Mouse (Mus musculus) E14TG2a.4 (cell line): ENCODE measurements around the gene Fignl1.

ENCODE experiments used
- H3K27me3 ChIP-seq: 2 replicates; pipeline ENCODE4 v1.6.1; 2014; ENCODE audit warnings: low read length, control low read depth; ENCODE audit not compliant: insufficient read depth
- H3K36me3 ChIP-seq: 2 replicates; pipeline ENCODE4 v1.6.1; 2014; ENCODE audit warnings: low read length, control low read depth; ENCODE audit not compliant: insufficient read depth
- H3K4me1 ChIP-seq: replicated peaks from 2 replicates; pipeline ENCODE4 v1.6.1; 2014; ENCODE audit warnings: low read depth, low read length, control low read depth
- H3K4me3 ChIP-seq: replicated peaks from 2 replicates; pipeline ENCODE4 v1.5.1; 2014; ENCODE audit warnings: mild to moderate bottlenecking, low read length
- H3K9me3 ChIP-seq: 2 replicates; pipeline ENCODE4 v1.6.1; 2014; ENCODE audit warnings: low read length, control low read depth
- CTCF ChIP-seq: conservative IDR thresholded peaks from 2 replicates; pipeline ENCODE4 v1.5.1; 2014; ENCODE audit warnings: low read length
- NANOG ChIP-seq: IDR thresholded peaks from 2 replicates; pipeline ENCODE4 v1.6.1; 2014; ENCODE audit warnings: borderline replicate concordance, low read length, mixed read lengths
- POU5F1 ChIP-seq: IDR thresholded peaks from 2 replicates; pipeline ENCODE4 v1.6.1; 2014; ENCODE audit warnings: low read length, borderline replicate concordance

Gene Fignl1

DNA sequence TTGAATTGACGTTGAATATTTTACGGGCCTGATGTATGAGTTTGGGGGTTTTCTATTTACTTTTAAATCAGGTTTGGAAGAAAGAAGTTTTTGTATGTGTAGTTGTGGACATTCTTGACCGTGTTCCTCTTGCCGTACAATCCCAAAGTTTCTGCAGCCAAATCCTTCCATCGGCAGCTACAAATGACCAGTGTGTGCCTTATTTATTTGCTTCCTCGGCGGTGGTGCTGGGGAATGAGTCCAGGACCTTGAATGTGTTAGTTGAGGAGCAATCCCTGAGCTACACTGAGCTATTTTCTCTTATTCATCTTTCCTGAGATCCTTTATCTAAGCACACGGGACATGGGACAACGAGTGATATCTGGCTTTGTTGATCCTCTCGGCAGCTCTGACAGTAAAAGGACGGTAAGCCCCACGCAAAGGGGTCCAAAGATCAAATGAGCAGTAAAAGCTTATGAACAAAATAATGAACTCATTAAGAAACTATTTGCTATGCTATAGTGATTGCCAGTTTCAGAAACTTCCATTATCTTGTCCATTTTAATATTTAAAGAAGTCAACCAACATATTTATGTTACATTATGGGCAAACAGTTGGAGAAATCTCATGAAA, 22.2 kb upstream of the Fignl1 start:
- H3K4me1 ChIP-seq: peaks cover 69% of the 10 kb centered on the region
- TF ChIP-seq POU5F1 (no peak), CTCF (no peak), NANOG (no peak)
- no peak overlapping the region for H3K4me3 ChIP-seq
- H3K36me3 ChIP-seq: peaks cover 18% of the 10 kb centered on the region
- H3K9me3 ChIP-seq: peaks cover 28% of the 10 kb centered on the region
- 0 out of 2 replicates have a peak, but pooled peaks cover under 1% of the 10 kb centered on the region for H3K27me3 ChIP-seq

DNA sequence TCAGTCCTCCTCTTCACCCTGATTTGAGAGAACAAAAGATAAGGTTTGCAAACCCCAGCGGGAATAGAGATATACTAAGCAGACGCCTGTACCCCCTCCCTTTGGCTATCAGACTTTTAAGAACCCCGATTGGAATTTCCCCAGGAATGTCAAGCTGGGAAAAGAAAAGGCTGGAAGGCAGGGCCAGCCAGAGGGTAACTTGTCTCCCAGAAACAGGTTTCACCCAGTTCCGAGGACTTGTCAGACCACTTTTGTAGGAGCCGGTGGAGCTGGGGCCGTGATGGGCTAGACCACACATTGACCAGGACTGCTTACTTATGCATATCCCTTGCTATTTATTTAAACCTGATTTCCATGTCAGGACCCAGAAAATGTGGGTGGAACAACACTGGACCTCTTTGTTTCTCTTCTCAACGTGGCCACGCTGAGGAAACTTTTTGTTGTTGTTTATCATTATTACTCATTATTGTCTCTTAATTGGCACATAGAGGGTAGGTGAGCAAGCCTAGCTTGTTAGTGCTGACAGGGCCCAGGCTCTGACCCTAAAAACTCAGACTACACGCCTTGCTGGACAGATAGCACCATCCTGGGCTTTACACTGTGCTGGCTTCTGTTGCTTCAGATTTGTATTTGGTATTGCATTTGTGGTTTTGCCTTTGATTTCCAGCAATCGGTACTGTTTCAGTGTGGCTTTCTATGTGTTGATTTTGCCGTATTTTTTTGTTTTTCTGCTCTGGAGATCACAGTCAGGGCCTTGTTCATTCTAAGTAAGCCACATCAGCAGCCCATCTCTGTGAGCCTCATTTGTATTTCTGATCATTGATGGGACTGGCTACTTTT, 20.6 kb upstream of the Fignl1 start:
- no peak for TF ChIP-seq POU5F1
- no peak for TF ChIP-seq CTCF
- TF ChIP-seq NANOG: no peak
- peaks cover 70% of the 10 kb centered on the region for H3K4me1 ChIP-seq
- H3K4me3 ChIP-seq: peak overlapping the region; percentile 7; the same call in 1 of the 2 replicates
- H3K36me3 ChIP-seq: peaks cover 30% of the 10 kb centered on the region
- H3K27me3 ChIP-seq: no peaks in the 10 kb centered on the region
- H3K9me3 ChIP-seq: peaks cover 44% of the 10 kb centered on the region

DNA sequence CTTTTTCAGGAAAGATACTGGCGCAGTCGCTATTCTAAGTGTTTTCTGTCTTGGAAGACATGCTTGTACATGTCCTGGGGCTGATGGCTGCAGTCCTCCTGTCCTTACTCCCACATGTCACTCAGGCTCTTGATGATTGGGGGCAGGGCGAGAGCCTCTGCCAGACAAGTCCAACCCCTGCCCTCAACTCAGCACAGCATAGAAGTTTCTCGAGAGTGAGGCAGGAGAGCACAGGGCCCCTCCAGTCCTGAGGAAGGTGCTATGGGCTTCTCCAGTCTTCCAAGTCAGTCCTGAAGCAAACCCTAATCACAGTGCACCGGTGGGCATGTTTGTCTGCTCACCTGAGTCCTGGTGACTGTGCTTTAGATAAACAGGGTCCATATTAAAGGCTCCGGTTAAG, 20.0 kb upstream of the Fignl1 start:
- no peak for TF ChIP-seq POU5F1
- TF ChIP-seq CTCF: no peak
- no peak for TF ChIP-seq NANOG
- no peak overlapping the region for H3K4me3 ChIP-seq

DNA sequence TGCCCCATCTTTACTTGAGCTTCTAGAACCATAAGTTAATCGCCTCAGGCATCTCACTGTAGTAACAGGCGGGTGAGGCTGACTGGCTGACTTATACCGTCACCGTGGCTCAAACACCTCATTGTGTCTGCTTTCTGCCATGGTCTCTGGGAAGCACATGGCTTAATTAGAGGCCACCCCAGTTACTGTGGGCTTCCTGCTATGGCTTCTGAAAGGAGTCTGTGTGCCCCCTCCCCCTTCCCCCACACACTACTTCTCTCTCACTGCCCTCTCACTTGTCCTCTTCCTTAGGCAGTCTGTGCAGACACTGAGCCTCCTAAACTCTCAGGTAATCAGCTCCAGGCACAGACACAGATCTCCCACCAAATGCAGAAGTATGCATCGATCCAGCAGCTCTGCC, 19.5 kb upstream of the Fignl1 start:
- H3K9me3 ChIP-seq: peaks cover 51% of the 10 kb centered on the region
- no peak overlapping the region for H3K4me3 ChIP-seq
- H3K36me3 ChIP-seq: peaks cover 30% of the 10 kb centered on the region
- no peak for TF ChIP-seq POU5F1
- TF ChIP-seq NANOG: no peak
- TF ChIP-seq CTCF: no peak
- H3K27me3 ChIP-seq: no peaks in the 10 kb centered on the region
- peaks cover 71% of the 10 kb centered on the region for H3K4me1 ChIP-seq

More for the DNA sequence above, 20.0 kb upstream of the Fignl1 start:
- peaks cover 70% of the 10 kb centered on the region for H3K4me1 ChIP-seq
- no peaks in the 10 kb centered on the region for H3K27me3 ChIP-seq
- peaks cover 50% of the 10 kb centered on the region for H3K9me3 ChIP-seq
- peaks cover 30% of the 10 kb centered on the region for H3K36me3 ChIP-seq

DNA sequence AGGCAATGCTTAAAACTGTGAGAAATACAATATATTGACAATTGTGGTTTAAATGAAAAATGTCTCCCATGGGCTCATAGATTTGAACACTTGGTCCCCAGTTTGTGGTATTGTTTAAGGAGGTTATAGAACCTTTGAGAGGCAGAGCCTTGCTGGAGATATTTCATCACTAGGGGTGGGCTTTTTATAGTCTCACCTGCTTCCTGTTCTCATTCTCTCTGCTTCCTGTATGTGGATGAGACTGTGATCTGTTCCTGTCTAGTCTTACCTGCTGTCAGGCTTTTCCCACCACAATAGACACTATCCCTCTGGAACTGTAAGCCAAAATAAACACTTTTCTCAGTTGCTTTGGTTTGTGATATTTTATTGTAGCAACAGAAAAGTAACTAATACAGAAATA, 17.7 kb upstream of the Fignl1 start:
- Histone ChIP-seq H3K4me3 (no peak overlapping the region), H3K27me3 (no peaks in the 10 kb centered on the region), H3K4me1 (peaks cover 66% of the 10 kb centered on the region), H3K36me3 (peaks cover 30% of the 10 kb centered on the region), H3K9me3 (peaks cover 51% of the 10 kb centered on the region)
- TF ChIP-seq POU5F1 (no peak), NANOG (no peak), CTCF (no peak)

DNA sequence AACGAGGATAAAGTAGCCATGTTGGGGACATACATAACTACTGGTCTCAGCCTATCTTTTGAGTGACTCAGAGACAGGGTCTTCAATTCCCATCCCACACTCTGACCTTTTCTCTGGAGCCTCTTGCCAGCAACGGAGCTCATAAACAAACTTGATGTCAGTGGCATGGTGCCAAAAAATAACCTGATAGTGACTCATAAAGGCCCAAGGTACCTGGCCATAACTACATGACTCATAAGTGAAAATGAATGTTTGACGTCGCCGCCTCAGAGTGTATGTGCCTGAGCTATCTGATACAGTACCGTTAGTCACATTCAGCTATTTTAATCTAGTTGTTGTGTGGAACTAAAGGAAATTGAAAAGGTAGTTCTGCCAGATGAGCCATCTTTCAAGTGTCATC, 16.9 kb upstream of the Fignl1 start:
- TF ChIP-seq NANOG (no peak), POU5F1 (no peak), CTCF (no peak)
- Histone ChIP-seq H3K27me3 (no peaks in the 10 kb centered on the region), H3K4me3 (no peak overlapping the region), H3K4me1 (peaks cover 65% of the 10 kb centered on the region), H3K36me3 (peaks cover 30% of the 10 kb centered on the region), H3K9me3 (peaks cover 51% of the 10 kb centered on the region)

DNA sequence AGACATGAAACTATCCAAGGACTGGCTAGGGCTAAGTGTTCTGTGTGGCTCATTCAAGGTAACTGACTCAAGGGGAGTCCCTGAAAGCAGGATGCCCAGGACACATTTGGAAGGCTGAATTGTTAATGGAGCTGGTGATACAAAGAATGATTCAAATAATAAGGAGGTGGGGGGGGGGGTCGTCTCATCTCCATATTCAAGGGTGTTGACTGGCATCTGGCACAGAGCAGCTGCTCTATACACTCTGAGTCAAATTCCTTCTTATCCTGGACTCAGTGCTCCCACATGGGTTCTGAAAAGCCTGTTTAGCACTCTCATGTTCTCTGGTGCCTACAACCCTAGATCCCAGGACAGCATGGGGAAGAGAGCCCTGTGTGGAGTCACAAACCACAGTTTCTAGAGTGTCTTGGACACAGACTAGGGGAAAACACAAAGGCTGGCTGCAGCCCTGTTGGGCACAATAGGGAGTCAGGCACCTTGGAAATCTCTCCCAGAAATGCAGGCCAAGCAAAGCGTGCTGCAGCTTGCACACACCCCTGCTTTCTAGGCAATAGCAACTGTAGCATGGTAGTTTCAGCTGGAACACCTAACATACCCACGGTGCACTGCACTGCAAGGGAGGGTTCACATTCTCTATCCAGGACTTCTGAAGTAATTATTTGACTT, 16.3 kb upstream of the Fignl1 start:
- TF ChIP-seq NANOG (no peak), POU5F1 (no peak), CTCF (no peak)
- H3K27me3 ChIP-seq: no peaks in the 10 kb centered on the region
- H3K4me3 ChIP-seq: no peak overlapping the region
- H3K36me3 ChIP-seq: peaks cover 30% of the 10 kb centered on the region
- peaks cover 51% of the 10 kb centered on the region for H3K9me3 ChIP-seq
- peaks cover 64% of the 10 kb centered on the region for H3K4me1 ChIP-seq

DNA sequence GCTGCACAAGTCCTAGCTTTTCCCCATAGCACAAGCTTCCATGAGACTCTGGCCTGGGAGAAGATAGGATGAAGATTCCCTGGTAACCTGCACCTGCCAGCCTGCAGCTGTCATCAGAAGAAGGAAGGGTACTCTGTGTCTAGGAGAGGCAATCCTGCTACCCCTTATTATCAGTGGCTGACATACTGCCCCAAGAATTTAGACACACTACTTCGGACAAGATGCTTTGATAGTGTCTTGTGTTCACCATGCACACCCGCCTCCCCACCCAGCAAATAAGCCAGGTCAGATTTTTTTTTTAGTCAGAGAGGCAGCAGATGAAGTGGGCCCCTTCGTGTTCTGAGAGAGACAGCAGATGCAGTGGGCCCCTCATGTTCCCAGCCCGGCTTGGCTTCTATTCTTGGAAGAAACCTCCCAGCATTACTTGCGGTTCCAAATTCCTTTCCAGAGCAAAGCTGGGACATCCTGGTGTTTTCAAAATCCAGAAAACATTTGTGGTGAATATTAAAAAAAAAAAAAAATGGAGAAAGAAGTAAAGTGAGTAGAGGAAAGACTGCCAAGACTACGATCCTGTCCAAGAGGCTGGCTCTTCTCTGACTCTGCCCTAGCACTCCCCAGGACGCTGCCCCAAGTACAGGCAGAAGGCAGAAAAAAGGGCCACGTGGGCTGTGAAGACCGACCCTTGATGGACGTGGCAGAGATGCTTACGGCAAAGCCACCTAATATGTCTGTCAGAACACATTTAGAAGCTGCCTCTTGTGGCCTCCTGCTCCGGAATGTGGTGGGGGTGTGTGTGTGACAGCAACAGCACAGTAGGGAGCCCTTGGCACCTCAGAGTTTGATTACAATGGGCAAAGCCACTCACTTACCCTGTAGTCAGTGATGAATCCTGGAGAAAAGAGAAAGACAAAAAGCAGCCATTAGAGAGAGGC, 15.5 kb upstream of the Fignl1 start:
- no peak for TF ChIP-seq POU5F1
- no peak for TF ChIP-seq CTCF
- no peak for TF ChIP-seq NANOG
- Histone ChIP-seq H3K9me3 (peaks cover 51% of the 10 kb centered on the region), H3K4me3 (no peak overlapping the region), H3K27me3 (no peaks in the 10 kb centered on the region), H3K4me1 (peaks cover 55% of the 10 kb centered on the region), H3K36me3 (peaks cover 30% of the 10 kb centered on the region)
